In genomic region chr2:181188681-181189080, GRCm38 (mm10) we compare ENCODE assay signal across 8 mouse cellular contexts. TPM values are rescaled to one million over a fixed set of nuclear protein-coding genes. Genes with fewer than 3 reads are reported as not detected.
DNase-seq lines count a peak whose midpoint lies in the region; ATAC-seq and TF ChIP-seq lines count a peak whose summit lies in the region.

No protein-coding gene starts in this region.

- H3K9ac ChIP-seq in intestine, embryonic 14.5 days (ENCODE audit: low read length) = 0 out of 2 replicates have a peak overlapping the region, but pooled peaks have one; percentile 5
- H3K9ac ChIP-seq in lung, postnatal 0 days (replicated peaks; ENCODE audit: low read depth) = no peak overlapping the region

- peaks cover 9% of the 10 kb centered on the region for H3K36me3 ChIP-seq in intestine, embryonic 14.5 days (ENCODE audit: control insufficient read depth, insufficient read depth, low read length)
- no peaks in the 10 kb centered on the region for H3K36me3 ChIP-seq in lung, postnatal 0 days (ENCODE audit: insufficient read depth, low read length)

- H3K27me3 ChIP-seq in intestine, embryonic 14.5 days (replicated peaks; ENCODE audit: control insufficient read depth, insufficient read depth, low read length) = no peaks in the 10 kb centered on the region
- H3K27me3 ChIP-seq in lung, postnatal 0 days (replicated peaks; ENCODE audit: insufficient read depth, low read length) = no peaks in the 10 kb centered on the region

- no peak for TF ChIP-seq CTCF in gastrocnemius, adult 2 months (IDR thresholded peaks at IDR 0.05)
- TF ChIP-seq CTCF in lung, postnatal 0 days (IDR thresholded peaks at IDR 0.05) = no peak

- ATAC-seq in erythroblast, adult 5-6 weeks (replicated peaks; ENCODE audit: low FRiP score, poor library complexity, severe bottlenecking) = peak; percentile 18; the same call in 1 of the 2 replicates
- no peak for ATAC-seq in intestine, embryonic 14.5 days (replicated peaks; ENCODE audit: low FRiP score, low TSS enrichment, low read depth)
- no peak for ATAC-seq in lung, postnatal 0 days

- TF ChIP-seq EP300 in lung, postnatal 0 days (IDR thresholded peaks at IDR 0.05) = no peak

- 52% methylated on average over 2 of the region's 2 CpGs for WGBS in intestine, embryonic 14.5 days
- 31% methylated on average over 2 of the region's 2 CpGs for WGBS in lung, postnatal 0 days

- H3K9me3 ChIP-seq in intestine, embryonic 14.5 days (ENCODE audit: control insufficient read depth, low read length) = no peaks in the 10 kb centered on the region
- no peaks in the 10 kb centered on the region for H3K9me3 ChIP-seq in lung, postnatal 0 days (ENCODE audit: low read length)

- intact Hi-C loops in gastrocnemius, adult 2 months (cut with DNase I) = loop anchor here (5.0 to 10.0 kb wide), 3 partner anchors 56 to 406 kb away; partner anchors contain the start of genes Helz2, Prpf6, Rtel1 and Samd10

- peak overlapping the region; percentile 93 for H3K4me2 ChIP-seq in intestine, embryonic 14.5 days (ENCODE audit: low read length)
- peak overlapping the region; percentile 78; the same call in 1 of the 2 replicates for H3K4me2 ChIP-seq in lung, postnatal 0 days (replicated peaks; ENCODE audit: low read depth, low read length)

- H3K27ac ChIP-seq in gastrocnemius, adult 2 months = peak overlapping the region; percentile 93
- H3K27ac ChIP-seq in intestine, embryonic 14.5 days (ENCODE audit: low read depth) = peak overlapping the region; percentile 43; the same call in 1 of the 2 replicates
- peak overlapping the region; percentile 57 for H3K27ac ChIP-seq in lung, postnatal 0 days (ENCODE audit: low read length)

- H3K4me1 ChIP-seq in intestine, embryonic 14.5 days (replicated peaks; ENCODE audit: control insufficient read depth, insufficient read depth, low read length) = peaks cover 8% of the 10 kb centered on the region
- H3K4me1 ChIP-seq in lung, postnatal 0 days (ENCODE audit: insufficient read depth, low read depth, low read length) = peaks cover 9% of the 10 kb centered on the region; the same call in 1 of the 2 replicates

- peak overlapping the region; percentile 78 for H3K4me3 ChIP-seq in gastrocnemius, adult 2 months
- no peak overlapping the region for H3K4me3 ChIP-seq in intestine, embryonic 14.5 days (ENCODE audit: low read depth, low read length)
- no peak overlapping the region for H3K4me3 ChIP-seq in lung, postnatal 0 days (ENCODE audit: low read depth, low read length)

- DNase-seq in gastrocnemius, adult 2 months = no peak
- no peak for DNase-seq in gastrocnemius, postnatal 25 days
- DNase-seq in intestine, embryonic 14.5 days (ENCODE audit: low spot score) = no peak
- peak; percentile 44 for DNase-seq in lung, postnatal 0 days (ENCODE audit: low spot score)
- DNase-seq in spleen, postnatal 36 days (ENCODE audit: low spot score in 2 of 2) = peak; percentile 84 to 86
- no peak for DNase-seq in frontal cortex, postnatal 14 days (ENCODE audit: low spot score in 2 of 2)
- DNase-seq in cerebellum, postnatal 36 days = no peak

RNA-seq across cellular contexts. Expression of gene Ppdpf, which starts 1.6 kb away (rescaled TPM):
- total RNA-seq in gastrocnemius, adult 2 months (2021) = 10 to 100 TPM; 39.1 to 46.2 TPM
- 10 to 100 TPM; 44.4 to 49.5 TPM for total RNA-seq in gastrocnemius, postnatal 25 days (2021)
- total RNA-seq in erythroblast, adult 5-6 weeks (2015; ENCODE audit: low replicate concordance) = 45.6 and 74.6 TPM in 2 replicates
- total RNA-seq in erythroblast, adult 5-6 weeks (2017; ENCODE audit: low replicate concordance) = 3.9 and 6.9 TPM in 2 replicates
- polyA plus RNA-seq in intestine, embryonic 14.5 days (2014; fragmentation: Nextera tagmentation; extraction: Ambion mirVana) = 350 and 369 TPM in 2 replicates
- 261 and 262 TPM in 2 replicates for polyA plus RNA-seq in lung, postnatal 0 days (2015; fragmentation: Nextera tagmentation; extraction: Ambion mirVana)

RNA-seq across cellular contexts. Expression of gene Ptk6, which starts 13.9 kb away (rescaled TPM):
- not detected for total RNA-seq in gastrocnemius, adult 2 months (2021)
- total RNA-seq in gastrocnemius, postnatal 25 days (2021) = not detected
- total RNA-seq in erythroblast, adult 5-6 weeks (2015; ENCODE audit: low replicate concordance) = 0.21 TPM in 1 of 2 replicates, not detected in the other
- 0.14 TPM in 1 of 2 replicates, not detected in the other for total RNA-seq in erythroblast, adult 5-6 weeks (2017; ENCODE audit: low replicate concordance)
- polyA plus RNA-seq in intestine, embryonic 14.5 days (2014; fragmentation: Nextera tagmentation; extraction: Ambion mirVana) = not detected in 2 replicates
- 0.23 and 0.25 TPM in 2 replicates for polyA plus RNA-seq in lung, postnatal 0 days (2015; fragmentation: Nextera tagmentation; extraction: Ambion mirVana)

RNA-seq across cellular contexts. Expression of gene Srms, which starts 24.3 kb away (rescaled TPM):
- total RNA-seq in gastrocnemius, adult 2 months (2021) = under 1 TPM; 0.17 to 0.28 TPM
- total RNA-seq in gastrocnemius, postnatal 25 days (2021) = under 1 TPM; 0.20 to 0.24 TPM
- total RNA-seq in erythroblast, adult 5-6 weeks (2015; ENCODE audit: low replicate concordance) = not detected in 2 replicates
- not detected in 2 replicates for total RNA-seq in erythroblast, adult 5-6 weeks (2017; ENCODE audit: low replicate concordance)
- polyA plus RNA-seq in intestine, embryonic 14.5 days (2014; fragmentation: Nextera tagmentation; extraction: Ambion mirVana) = 0.09 TPM in 1 of 2 replicates, not detected in the other
- 2.5 and 2.6 TPM in 2 replicates for polyA plus RNA-seq in lung, postnatal 0 days (2015; fragmentation: Nextera tagmentation; extraction: Ambion mirVana)

RNA-seq across cellular contexts. Expression of gene Fndc11, which starts 31.1 kb away (rescaled TPM):
- not detected for total RNA-seq in gastrocnemius, adult 2 months (2021)
- not detected for total RNA-seq in gastrocnemius, postnatal 25 days (2021)
- 1.3 and 20.8 TPM in 2 replicates for total RNA-seq in erythroblast, adult 5-6 weeks (2015; ENCODE audit: low replicate concordance)
- 0.98 and 1.4 TPM in 2 replicates for total RNA-seq in erythroblast, adult 5-6 weeks (2017; ENCODE audit: low replicate concordance)
- not detected in 2 replicates for polyA plus RNA-seq in intestine, embryonic 14.5 days (2014; fragmentation: Nextera tagmentation; extraction: Ambion mirVana)
- 0.86 and 0.91 TPM in 2 replicates for polyA plus RNA-seq in lung, postnatal 0 days (2015; fragmentation: Nextera tagmentation; extraction: Ambion mirVana)

RNA-seq across cellular contexts. Expression of gene Eef1a2, which starts 31.9 kb away (rescaled TPM):
- 1,000 to 10,000 TPM; 2,005 to 2,177 TPM for total RNA-seq in gastrocnemius, adult 2 months (2021)
- total RNA-seq in gastrocnemius, postnatal 25 days (2021) = 1,000 to 10,000 TPM; 1,917 to 2,157 TPM
- total RNA-seq in erythroblast, adult 5-6 weeks (2015; ENCODE audit: low replicate concordance) = not detected in 2 replicates
- not detected in 2 replicates for total RNA-seq in erythroblast, adult 5-6 weeks (2017; ENCODE audit: low replicate concordance)
- polyA plus RNA-seq in intestine, embryonic 14.5 days (2014; fragmentation: Nextera tagmentation; extraction: Ambion mirVana) = 0.32 and 0.36 TPM in 2 replicates
- 0.14 and 0.20 TPM in 2 replicates for polyA plus RNA-seq in lung, postnatal 0 days (2015; fragmentation: Nextera tagmentation; extraction: Ambion mirVana)

Comparison
In these comparisons a context has a peak if more than half of its experiments do, and no peak if none do; other contexts are left out.
1. DNase-seq: peak in lung, postnatal 0 days (single experiment) and spleen, postnatal 36 days (2 of 2); none in gastrocnemius, adult 2 months (single experiment), gastrocnemius, postnatal 25 days (single experiment), intestine, embryonic 14.5 days (single experiment), frontal cortex, postnatal 14 days (0 of 2) and cerebellum, postnatal 36 days (0 of 2).
2. H3K27ac ChIP-seq: peak in every context shown above with its lines; median percentile 93 in gastrocnemius, adult 2 months; 57 in lung, postnatal 0 days; 43 in intestine, embryonic 14.5 days.